Mouse (Mus musculus) heart, postnatal 36 days (tissue): ENCODE measurements around the gene Cacna1i. TPM values are rescaled to one million over a fixed set of nuclear protein-coding genes. Genes with fewer than 3 reads are reported as not detected.
A peak's percentile ranks its signal among the peaks of the same experiment; 100 is the strongest.

Source experiments
- DNase-seq, 2 experiments: peaks; one replicate each; pipeline ENCODE4 v3.0.0; 2021 to 2022
- intact Hi-C: fragments of 180-260 bp; cut with DNase I; formaldehyde crosslinking; loops from one replicate; pipeline ENCODE4 v1.15.1; 2025
- total RNA-seq, 2 experiments: library from RNA; stranded (reverse); gene quantifications; 2 replicates each; pipeline ENCODE4 v1.2.3; 2021

The Cacna1i gene
- total RNA-seq, 2 experiments from 2014 or later = 0.03 TPM; not detected in 1

GRCm38 (mm10) chr15:80266281-80266680 lies 20.8 kb upstream of the Cacna1i start:
- intact Hi-C loops = loop anchor here (1.0 to 10.0 kb wide), 4 partner anchors 15 to 679 kb away; partner anchors contain the start of gene Adsl
- DNase-seq = peak in 1 of 2 experiments; percentile 76

GRCm38 (mm10) chr15:80271858-80272396 lies 15.1 kb upstream of the Cacna1i start:
- DNase-seq = no peak
- intact Hi-C loops = no loop called here

- intact Hi-C loops = no loop called here
- DNase-seq = no peak
These were observed 9.9 kb upstream of the Cacna1i start for GRCm38 (mm10) chr15:80277107-80277506.

- intact Hi-C loops = no loop called here
- DNase-seq = peak in 1 of 2 experiments; percentile 69
These were observed 9.4 kb upstream of the Cacna1i start for GRCm38 (mm10) chr15:80277625-80278024.

- DNase-seq = no peak
- intact Hi-C loops = no loop called here
These were observed 8.8 kb upstream of the Cacna1i start for GRCm38 (mm10) chr15:80278121-80278759.

GRCm38 (mm10) chr15:80279053-80279452 lies 8.0 kb upstream of the Cacna1i start:
- intact Hi-C loops = no loop called here
- DNase-seq = no peak

GRCm38 (mm10) chr15:80280646-80281045 lies 6.4 kb upstream of the Cacna1i start:
- peak in 1 of 2 experiments; percentile 43 for DNase-seq
- intact Hi-C loops = loop anchor here (2.0 kb wide), 1 partner anchor 14 kb away; no protein-coding TSS in a partner anchor

GRCm38 (mm10) chr15:80288036-80288435 lies 998 bp downstream of the Cacna1i start:
- no peak for DNase-seq
- intact Hi-C loops = loop anchor here (2.0 kb wide), 1 partner anchor 407 kb away; no protein-coding TSS in a partner anchor

- peak; percentile 46 to 64 for DNase-seq
- intact Hi-C loops = loop anchor here (2.0 kb wide), 1 partner anchor 405 kb away; no protein-coding TSS in a partner anchor
These were observed 2.4 kb downstream of the Cacna1i start for GRCm38 (mm10) chr15:80289436-80289835.

- no peak for DNase-seq
- intact Hi-C loops = no loop called here
These were observed 10.1 kb downstream of the Cacna1i start for GRCm38 (mm10) chr15:80297146-80297545.

- DNase-seq = no peak
- intact Hi-C loops = no loop called here
These were observed 16.7 kb downstream of the Cacna1i start for GRCm38 (mm10) chr15:80303779-80304178.

GRCm38 (mm10) chr15:80304188-80304587 lies 17.1 kb downstream of the Cacna1i start:
- intact Hi-C loops = no loop called here
- no peak for DNase-seq

GRCm38 (mm10) chr15:80306146-80306545 lies 19.1 kb downstream of the Cacna1i start:
- DNase-seq = no peak
- intact Hi-C loops = no loop called here

GRCm38 (mm10) chr15:80314731-80315130 lies 27.7 kb downstream of the Cacna1i start:
- no peak for DNase-seq
- intact Hi-C loops = no loop called here

- intact Hi-C loops = no loop called here
These were observed 30.1 kb downstream of the Cacna1i start for GRCm38 (mm10) chr15:80316966-80317634.

GRCm38 (mm10) chr15:80317841-80318530 lies 30.9 kb downstream of the Cacna1i start:
- DNase-seq = no peak

More at GRCm38 (mm10) chr15:80316966-80317634, 30.1 kb downstream of the Cacna1i start:
- peak; percentile 7 to 32 for DNase-seq

GRCm38 (mm10) chr15:80318543-80319255 lies 31.7 kb downstream of the Cacna1i start:
- intact Hi-C loops = no loop called here
- DNase-seq = no peak

More at GRCm38 (mm10) chr15:80317841-80318530, 30.9 kb downstream of the Cacna1i start:
- intact Hi-C loops = no loop called here

- DNase-seq = no peak
- intact Hi-C loops = no loop called here
These were observed 32.3 kb downstream of the Cacna1i start for GRCm38 (mm10) chr15:80319315-80319714.

GRCm38 (mm10) chr15:80319921-80320320 lies 32.9 kb downstream of the Cacna1i start:
- intact Hi-C loops = no loop called here
- DNase-seq = no peak

GRCm38 (mm10) chr15:80325207-80325606 lies 38.2 kb downstream of the Cacna1i start:
- intact Hi-C loops = no loop called here
- DNase-seq = no peak
